Mouse (Mus musculus): ENCODE data around the gene Fam160a2. TPM values are rescaled to one million over a fixed set of nuclear protein-coding genes. Genes with fewer than 3 reads are reported as not detected.
A peak's percentile ranks its signal among the peaks of the same experiment; 100 is the strongest.
"Not testable (repeated sequence)": the region's sequence is repeated elsewhere in the genome, so short reads cannot be mapped to it uniquely, and the experiment has no call there.

The Fam160a2 gene
- polyA plus RNA-seq, 1 experiment = 102 TPM

- peak; percentile 95; the same call in 1 of the 2 replicates for TF ChIP-seq CTCF (IDR thresholded peaks at IDR 0.05; ENCODE audit: extremely low read depth, insufficient read length, insufficient replicate concordance, low read depth, low read length)
- not testable (repeated sequence) for H3K27ac ChIP-seq (ENCODE audit: insufficient read depth, low read depth, low read length); H3K36me3 ChIP-seq (ENCODE audit: control insufficient read depth, insufficient read depth, low read length); H3K4me3 ChIP-seq (ENCODE audit: low read depth, low read length); H3K4me1 ChIP-seq (ENCODE audit: control insufficient read depth, insufficient read depth, insufficient read length, low read length); H3K27me3 ChIP-seq (ENCODE audit: control insufficient read depth, insufficient read depth, low read length)
- 50% methylated on average over 8 of the region's 8 CpGs for WGBS
Measured at GRCm38 (mm10) chr7:105411874-105412632, 12.2 kb upstream of the Fam160a2 start.

DNA sequence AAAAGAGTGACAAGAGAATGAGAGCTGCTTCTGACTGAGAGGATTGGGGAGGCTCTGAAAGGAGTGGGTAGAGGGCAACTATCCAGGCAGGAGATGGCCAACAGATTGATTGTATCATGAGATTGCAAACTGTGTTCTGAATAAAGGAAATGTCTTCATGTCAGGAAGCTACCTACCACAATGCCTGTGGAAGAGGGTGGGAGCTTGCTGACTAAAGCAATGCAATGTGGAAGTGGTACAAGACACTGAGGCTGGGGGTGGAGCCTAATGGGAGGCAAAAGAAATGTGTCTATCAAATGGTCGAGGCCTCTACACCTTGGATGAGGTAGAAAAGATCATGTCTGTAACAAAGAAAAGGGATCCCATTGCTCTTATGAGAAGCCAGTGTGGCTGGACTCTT is 6.5 kb upstream of the Fam160a2 start:
- no peaks in the 10 kb centered on the region for H3K27me3 ChIP-seq (ENCODE audit: control insufficient read depth, insufficient read depth, low read length)
- WGBS = 56% methylated on average over 1 of the region's 1 CpGs
- H3K27ac ChIP-seq (ENCODE audit: insufficient read depth, low read depth, low read length) = no peak overlapping the region
- no peak for TF ChIP-seq POLR2A (IDR thresholded peaks at IDR 0.05; ENCODE audit: low read depth, low read length)
- no peak for TF ChIP-seq CTCF (IDR thresholded peaks at IDR 0.05; ENCODE audit: extremely low read depth, insufficient read length, insufficient replicate concordance, low read depth, low read length)
- H3K4me1 ChIP-seq (ENCODE audit: control insufficient read depth, insufficient read depth, insufficient read length, low read length) = no peaks in the 10 kb centered on the region
- no peak overlapping the region for H3K4me3 ChIP-seq (ENCODE audit: low read depth, low read length)
- no peaks in the 10 kb centered on the region for H3K36me3 ChIP-seq (ENCODE audit: control insufficient read depth, insufficient read depth, low read length)

GRCm38 (mm10) chr7:105404268-105404667 is 4.4 kb upstream of the Fam160a2 start, which contains the start of gene Cnga4:
Gene Cnga4, plus strand, starts transcription at chr7:105404568.
- no peak within 1 kb of the TSS for H3K4me3 ChIP-seq (ENCODE audit: low read depth, low read length)
- 80% methylated on average over 5 of the region's 5 CpGs for WGBS
- no peaks in the 10 kb centered on the region for H3K27me3 ChIP-seq (ENCODE audit: control insufficient read depth, insufficient read depth, low read length)
- TF ChIP-seq CTCF (IDR thresholded peaks at IDR 0.05; ENCODE audit: extremely low read depth, insufficient read length, insufficient replicate concordance, low read depth, low read length) (no peak), POLR2A (IDR thresholded peaks at IDR 0.05; ENCODE audit: low read depth, low read length) (no peak)
- no peaks in the 10 kb centered on the region for H3K4me1 ChIP-seq (ENCODE audit: control insufficient read depth, insufficient read depth, insufficient read length, low read length)
- no peaks in the 10 kb centered on the region for H3K36me3 ChIP-seq (ENCODE audit: control insufficient read depth, insufficient read depth, low read length)
- no peak within 1 kb of the TSS for H3K27ac ChIP-seq (ENCODE audit: insufficient read depth, low read depth, low read length)

GRCm38 (mm10) chr7:105399058-105399934 is 558 bp downstream of the Fam160a2 start:
- TF ChIP-seq POLR2A (IDR thresholded peaks at IDR 0.05; ENCODE audit: low read depth, low read length) (no peak), CTCF (IDR thresholded peaks at IDR 0.05; ENCODE audit: extremely low read depth, insufficient read length, insufficient replicate concordance, low read depth, low read length) (no peak)
- Histone ChIP-seq H3K27ac (ENCODE audit: insufficient read depth, low read depth, low read length) (peak overlapping the region; percentile 62), H3K4me1 (ENCODE audit: control insufficient read depth, insufficient read depth, insufficient read length, low read length) (peaks cover 6% of the 10 kb centered on the region; the same call in 1 of the 2 replicates), H3K4me3 (ENCODE audit: low read depth, low read length) (peak overlapping the region; percentile 81), H3K27me3 (ENCODE audit: control insufficient read depth, insufficient read depth, low read length) (no peaks in the 10 kb centered on the region), H3K36me3 (ENCODE audit: control insufficient read depth, insufficient read depth, low read length) (no peaks in the 10 kb centered on the region; the same call in 1 of the 2 replicates)
- WGBS = 2% methylated on average over 25 of the region's 25 CpGs

GRCm38 (mm10) chr7:105396126-105396525 is 3.7 kb downstream of the Fam160a2 start:
- H3K4me3 ChIP-seq (ENCODE audit: low read depth, low read length) = no peak overlapping the region
- TF ChIP-seq CTCF (IDR thresholded peaks at IDR 0.05; ENCODE audit: extremely low read depth, insufficient read length, insufficient replicate concordance, low read depth, low read length) (no peak), POLR2A (IDR thresholded peaks at IDR 0.05; ENCODE audit: low read depth, low read length) (no peak)
- H3K27ac ChIP-seq (ENCODE audit: insufficient read depth, low read depth, low read length) = peak overlapping the region; percentile 99
- H3K4me1 ChIP-seq (ENCODE audit: control insufficient read depth, insufficient read depth, insufficient read length, low read length) = peaks cover 6% of the 10 kb centered on the region; the same call in 1 of the 2 replicates
- no peaks in the 10 kb centered on the region for H3K27me3 ChIP-seq (ENCODE audit: control insufficient read depth, insufficient read depth, low read length)
- peaks cover 6% of the 10 kb centered on the region for H3K36me3 ChIP-seq (ENCODE audit: control insufficient read depth, insufficient read depth, low read length)

DNA sequence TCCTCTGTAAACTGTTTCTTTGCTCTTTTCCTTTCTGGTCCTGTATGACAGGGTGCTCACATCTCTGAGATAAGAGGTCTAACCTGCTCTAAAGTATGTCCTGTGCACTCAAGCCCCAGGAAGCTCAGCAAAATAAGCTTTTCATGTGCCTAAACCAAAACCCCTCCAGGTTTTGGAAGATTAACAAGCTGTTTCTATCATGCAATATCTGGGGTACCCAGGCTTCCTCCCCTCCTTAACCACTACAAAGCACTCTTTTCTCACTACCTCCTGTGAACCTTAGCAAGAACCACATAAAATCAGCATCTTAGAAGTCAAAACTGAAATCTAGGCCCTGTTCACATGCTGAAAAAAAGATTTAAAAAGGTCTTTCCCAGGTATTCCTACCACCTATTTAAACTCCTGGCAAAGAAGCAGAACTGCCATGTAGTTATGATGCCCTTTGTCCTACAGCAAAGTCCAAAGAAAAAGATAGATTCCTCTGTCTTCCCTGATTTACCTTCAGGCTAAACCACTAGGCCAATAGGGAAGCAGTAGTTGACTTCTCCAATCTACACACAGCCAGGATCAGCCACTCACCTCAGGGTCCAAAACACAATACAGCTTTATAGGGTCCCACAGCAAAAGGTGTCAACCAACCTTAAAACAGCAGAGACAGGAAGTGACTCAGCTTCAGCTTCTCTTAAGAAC is 4.6 kb downstream of the Fam160a2 start:
- no peak overlapping the region for H3K4me3 ChIP-seq (ENCODE audit: low read depth, low read length)
- no peaks in the 10 kb centered on the region for H3K27me3 ChIP-seq (ENCODE audit: control insufficient read depth, insufficient read depth, low read length)
- TF ChIP-seq POLR2A (IDR thresholded peaks at IDR 0.05; ENCODE audit: low read depth, low read length) (no peak), CTCF (IDR thresholded peaks at IDR 0.05; ENCODE audit: extremely low read depth, insufficient read length, insufficient replicate concordance, low read depth, low read length) (no peak)
- peaks cover 6% of the 10 kb centered on the region; the same call in 1 of the 2 replicates for H3K4me1 ChIP-seq (ENCODE audit: control insufficient read depth, insufficient read depth, insufficient read length, low read length)
- peak overlapping the region; percentile 99 for H3K27ac ChIP-seq (ENCODE audit: insufficient read depth, low read depth, low read length)
- peaks cover 6% of the 10 kb centered on the region for H3K36me3 ChIP-seq (ENCODE audit: control insufficient read depth, insufficient read depth, low read length)

Measured in small intestine, adult 2 months (tissue).